Mouse (Mus musculus) lung, embryonic 14.5 days (tissue): Measurements from ENCODE around the gene Lrrc8d. TPM values are rescaled to one million over a fixed set of nuclear protein-coding genes. Genes with fewer than 3 reads are reported as not detected.
"Not testable (repeated sequence)": the region's sequence is repeated elsewhere in the genome, so short reads cannot be mapped to it uniquely, and the experiment has no call there.

ENCODE experiments used
- ATAC-seq: fragments of 200-750 bp; cut with Nextera tagmentation; 2 replicates; pipeline ENCODE4 v1.8.0; 2017; ENCODE audit warnings: mild to moderate bottlenecking, moderate TSS enrichment, moderate library complexity; ENCODE audit not compliant: insufficient read depth
- DNase-seq: peaks from one replicate; pipeline ENCODE4 v3.0.0-alpha.2; 2015
- H3K27ac ChIP-seq: fragments of 300-500 bp; sonication (generic); 2 replicates; pipeline ENCODE4 v1.5.1; 2014; ENCODE audit warnings: low read depth, mild to moderate bottlenecking, moderate library complexity
- H3K27me3 ChIP-seq: fragments of 300-500 bp; sonication (generic); 2 replicates; pipeline ENCODE4 v1.6.1; 2014; ENCODE audit warnings: low read length, control low read depth; ENCODE audit not compliant: insufficient read depth
- H3K36me3 ChIP-seq: fragments of 300-500 bp; sonication (generic); 2 replicates; pipeline ENCODE4 v1.6.1; 2014; ENCODE audit warnings: control low read depth; ENCODE audit not compliant: insufficient read depth
- H3K4me1 ChIP-seq: fragments of 300-500 bp; sonication (generic); 2 replicates; pipeline ENCODE4 v1.6.1; 2014; ENCODE audit warnings: antibody characterized with exemption, control low read depth; ENCODE audit not compliant: insufficient read depth
- H3K4me2 ChIP-seq: fragments of 300-500 bp; sonication (generic); 2 replicates; pipeline ENCODE4 v1.6.1; 2014; ENCODE audit warnings: mild to moderate bottlenecking
- H3K4me3 ChIP-seq: fragments of 300-500 bp; sonication (generic); 2 replicates; pipeline ENCODE4 v1.5.1; 2014; ENCODE audit warnings: low read depth, low read length
- H3K9ac ChIP-seq: fragments of 300-500 bp; sonication (generic); 2 replicates; pipeline ENCODE4 v1.6.1; 2014
- H3K9me3 ChIP-seq: fragments of 300-500 bp; sonication (generic); 2 replicates; pipeline ENCODE4 v1.6.1; 2016; ENCODE audit warnings: low read depth, low read length, control low read depth
- CTCF ChIP-seq: IDR thresholded peaks from 2 replicates; pipeline ENCODE4 v1.5.1; 2016; ENCODE audit warnings: antibody characterized with exemption, low read depth
- WGBS: fragments of 180-500 bp; shearing (Covaris S2); extraction: QIAGEN DNeasy Blood & Tissue Kit; methylation state at CpG from one replicate; pipeline ENCODE4 v1.1.7; 2014; 5-methylcytosine and 5-hydroxymethylcytosine counted together
- polyA plus RNA-seq: library from polyadenylated mRNA; unstranded; fragments of >200 nt; fragmentation: Nextera tagmentation; extraction: Ambion mirVana; gene quantifications from 2 replicates; pipeline ENCODE4 v1.2.1, GENCODE M21; 2014

Gene Lrrc8d
- polyA plus RNA-seq, 1 experiment from 2014 or later: 25.0 TPM

DNA sequence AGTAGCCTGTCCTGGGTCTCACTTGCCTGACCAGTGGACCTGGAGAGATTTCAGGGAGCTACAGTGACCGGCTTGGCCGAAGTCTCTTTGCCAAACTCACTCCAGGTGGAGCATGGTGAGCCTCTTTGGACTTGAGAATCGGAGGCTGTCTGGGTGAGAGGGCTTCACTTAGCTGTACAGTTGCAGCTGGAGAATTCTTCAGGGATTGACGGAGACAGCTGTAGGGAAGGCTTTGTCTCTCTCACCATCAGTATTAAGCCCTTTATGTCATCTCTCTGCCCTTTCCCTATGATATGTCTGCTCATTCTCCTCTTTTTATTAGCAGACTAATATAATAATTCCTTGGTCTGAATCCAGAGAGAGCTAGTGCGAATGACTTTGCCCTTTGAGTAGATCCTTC is 157.7 kb downstream of the Lrrc8d start:
- Histone ChIP-seq H3K4me2 (no peak overlapping the region), H3K36me3 (no peaks in the 10 kb centered on the region), H3K27me3 (no peaks in the 10 kb centered on the region), H3K9ac (no peak overlapping the region), H3K27ac (no peak overlapping the region), H3K9me3 (no peaks in the 10 kb centered on the region), H3K4me3 (no peak overlapping the region), H3K4me1 (0 out of 2 replicates have a peak, but pooled peaks cover 7% of the 10 kb centered on the region)
- WGBS: 64% methylated on average over 5 of the region's 5 CpGs
- ATAC-seq (no peak), DNase-seq (no peak)
- TF ChIP-seq CTCF: no peak

DNA sequence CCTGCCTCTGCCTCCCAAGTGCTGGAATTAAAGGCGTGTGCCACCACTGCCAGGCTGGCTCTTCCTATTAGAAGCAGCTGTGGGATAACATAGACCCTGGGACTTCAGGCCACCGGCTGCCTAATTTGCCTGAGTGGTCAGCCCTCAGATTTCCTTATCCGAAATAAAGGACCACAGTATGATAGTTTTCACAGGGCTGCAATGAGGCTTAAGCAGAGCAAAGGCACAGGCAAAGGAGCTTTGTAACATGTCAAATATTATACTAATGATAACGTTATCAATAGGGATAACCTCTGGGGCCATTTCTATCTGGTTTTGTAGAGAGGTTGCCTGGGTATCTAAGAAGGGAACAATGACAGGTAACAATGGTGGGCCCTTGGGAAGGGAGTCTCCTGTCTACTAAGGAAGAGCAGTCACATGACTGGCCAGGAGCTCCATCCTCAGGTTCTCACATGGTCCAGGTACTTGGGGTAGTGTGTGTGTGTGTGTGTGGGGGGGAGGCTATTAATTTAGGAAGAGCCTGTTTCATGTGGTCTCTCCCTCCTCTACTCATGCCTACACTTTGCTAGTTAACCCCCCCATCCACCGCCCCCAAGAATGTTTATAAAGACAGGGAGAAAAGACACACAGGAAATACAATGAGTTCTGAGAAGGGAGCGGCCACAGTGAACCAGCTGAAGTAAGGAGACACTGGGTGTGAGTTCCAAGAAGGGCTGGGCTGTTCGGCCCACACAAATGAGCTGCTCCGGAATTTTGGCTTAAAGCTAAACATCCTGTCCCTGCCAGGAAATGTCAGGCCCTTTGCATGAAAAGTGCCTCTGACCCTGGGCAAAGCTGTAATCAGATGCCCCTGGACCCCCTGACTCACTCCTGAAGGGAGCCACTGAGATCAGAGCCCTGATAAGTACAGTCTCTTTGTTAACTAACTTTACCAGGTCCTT is 159.3 kb downstream of the Lrrc8d start:
- H3K36me3 ChIP-seq: no peaks in the 10 kb centered on the region
- H3K4me2 ChIP-seq: no peak overlapping the region
- H3K4me1 ChIP-seq: 0 out of 2 replicates have a peak, but pooled peaks cover 7% of the 10 kb centered on the region
- no peak overlapping the region for H3K9ac ChIP-seq
- 45% methylated on average over 8 of the region's 8 CpGs for WGBS
- DNase-seq: peak; percentile 84
- ATAC-seq: peak; percentile 85
- H3K27me3 ChIP-seq: no peaks in the 10 kb centered on the region
- H3K27ac ChIP-seq: peak overlapping the region; percentile 76
- H3K4me3 ChIP-seq: no peak overlapping the region
- H3K9me3 ChIP-seq: no peaks in the 10 kb centered on the region
- TF ChIP-seq CTCF: no peak

DNA sequence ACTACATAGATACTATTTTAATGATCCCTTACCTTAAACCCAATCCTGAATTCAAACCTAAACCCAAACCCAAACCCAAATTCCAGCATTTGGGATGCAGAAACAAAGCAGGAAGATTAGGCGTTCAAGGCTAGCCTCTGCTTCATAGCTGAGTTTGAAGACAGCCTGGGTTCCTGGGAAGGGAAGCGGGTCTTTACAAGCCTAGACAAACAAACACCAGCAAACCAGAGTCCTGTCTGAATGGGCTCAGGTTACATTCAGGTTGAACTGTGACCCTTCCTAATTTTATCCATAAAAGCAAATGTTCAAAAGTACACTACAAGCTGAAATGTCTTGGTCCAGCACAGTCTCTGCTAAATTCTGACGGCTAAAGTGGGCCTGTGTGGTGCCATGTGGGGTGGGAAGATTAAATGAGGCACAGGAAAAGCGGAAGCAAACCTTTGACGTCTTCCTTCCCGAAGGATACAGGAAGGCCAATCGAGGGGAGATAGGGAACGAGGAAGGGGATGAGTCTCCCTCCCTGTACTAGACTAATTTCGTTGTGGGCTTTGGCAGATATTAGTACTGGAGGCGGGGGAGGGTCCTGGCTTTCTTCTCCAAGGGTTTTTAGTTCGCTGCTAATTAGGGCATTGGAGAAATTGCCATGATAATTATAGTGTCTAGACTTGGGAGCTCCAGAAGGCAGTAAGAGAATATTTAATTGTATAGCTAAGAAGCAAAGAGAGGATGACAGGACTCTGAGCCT is 160.1 kb downstream of the Lrrc8d start:
- no peaks in the 10 kb centered on the region for H3K9me3 ChIP-seq
- no peak overlapping the region for H3K4me2 ChIP-seq
- H3K36me3 ChIP-seq: no peaks in the 10 kb centered on the region
- peak overlapping the region; percentile 76 for H3K27ac ChIP-seq
- no peak overlapping the region for H3K4me3 ChIP-seq
- DNase-seq (peak; percentile 31), ATAC-seq (peak; percentile 29; the same call in 1 of the 2 replicates)
- H3K27me3 ChIP-seq: no peaks in the 10 kb centered on the region
- H3K9ac ChIP-seq: no peak overlapping the region
- 0 out of 2 replicates have a peak, but pooled peaks cover 7% of the 10 kb centered on the region for H3K4me1 ChIP-seq
- TF ChIP-seq CTCF: no peak
- WGBS: 42% methylated on average over 11 of the region's 11 CpGs

DNA sequence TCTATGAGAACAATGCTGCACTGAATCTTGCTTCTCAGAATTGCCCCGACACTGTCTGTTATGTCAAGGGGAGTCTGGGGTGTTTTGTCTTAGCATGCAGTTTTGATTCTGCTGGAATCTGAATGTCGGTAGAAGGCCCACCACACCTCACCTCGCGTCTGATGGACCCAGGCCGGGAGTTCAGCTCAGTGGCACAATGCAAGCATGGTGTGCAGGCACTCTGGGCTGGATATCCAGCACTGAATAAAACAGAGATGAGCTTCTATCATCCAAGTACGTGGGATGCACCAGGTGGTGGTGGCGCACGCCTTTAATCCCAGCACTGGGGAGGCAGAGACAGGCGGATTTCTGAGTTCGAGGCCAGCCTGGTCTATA is 160.7 kb downstream of the Lrrc8d start:
- Histone ChIP-seq H3K4me3 (no peak overlapping the region), H3K9ac (no peak overlapping the region), H3K4me2 (no peak overlapping the region), H3K36me3 (no peaks in the 10 kb centered on the region), H3K27me3 (no peaks in the 10 kb centered on the region), H3K27ac (no peak overlapping the region), H3K9me3 (no peaks in the 10 kb centered on the region), H3K4me1 (0 out of 2 replicates have a peak, but pooled peaks cover 7% of the 10 kb centered on the region)
- DNase-seq (no peak), ATAC-seq (no peak)
- no peak for TF ChIP-seq CTCF
- WGBS: 83% methylated on average over 10 of the region's 10 CpGs

DNA sequence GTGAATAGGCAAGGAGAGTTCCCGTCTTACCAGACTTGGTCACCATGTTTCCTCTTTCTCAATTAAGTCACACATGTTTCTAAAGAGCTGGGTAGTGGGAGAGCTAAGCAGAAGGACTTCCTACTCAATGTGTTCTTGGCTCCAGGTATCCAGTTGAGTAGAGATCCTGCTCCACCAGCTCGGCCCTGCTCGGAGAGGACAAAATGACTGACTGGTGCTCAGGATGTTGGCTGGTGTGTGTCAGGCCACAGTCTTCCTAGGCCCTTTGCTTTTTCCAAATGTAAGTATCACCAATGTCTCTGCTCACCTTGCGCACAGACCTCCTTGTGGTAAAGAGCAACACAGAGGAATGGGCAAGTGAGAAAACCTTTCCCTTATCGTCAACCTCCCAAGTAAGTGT is 161.8 kb downstream of the Lrrc8d start:
- WGBS: 88% methylated on average over 5 of the region's 5 CpGs
- H3K27me3 ChIP-seq: no peaks in the 10 kb centered on the region
- H3K4me1 ChIP-seq: 0 out of 2 replicates have a peak, but pooled peaks cover 7% of the 10 kb centered on the region
- no peak for TF ChIP-seq CTCF
- ATAC-seq: no peak
- no peak for DNase-seq
- H3K36me3 ChIP-seq: no peaks in the 10 kb centered on the region
- no peak overlapping the region for H3K9ac ChIP-seq
- H3K9me3 ChIP-seq: no peaks in the 10 kb centered on the region
- H3K4me3 ChIP-seq: no peak overlapping the region
- no peak overlapping the region for H3K27ac ChIP-seq
- no peak overlapping the region for H3K4me2 ChIP-seq

DNA sequence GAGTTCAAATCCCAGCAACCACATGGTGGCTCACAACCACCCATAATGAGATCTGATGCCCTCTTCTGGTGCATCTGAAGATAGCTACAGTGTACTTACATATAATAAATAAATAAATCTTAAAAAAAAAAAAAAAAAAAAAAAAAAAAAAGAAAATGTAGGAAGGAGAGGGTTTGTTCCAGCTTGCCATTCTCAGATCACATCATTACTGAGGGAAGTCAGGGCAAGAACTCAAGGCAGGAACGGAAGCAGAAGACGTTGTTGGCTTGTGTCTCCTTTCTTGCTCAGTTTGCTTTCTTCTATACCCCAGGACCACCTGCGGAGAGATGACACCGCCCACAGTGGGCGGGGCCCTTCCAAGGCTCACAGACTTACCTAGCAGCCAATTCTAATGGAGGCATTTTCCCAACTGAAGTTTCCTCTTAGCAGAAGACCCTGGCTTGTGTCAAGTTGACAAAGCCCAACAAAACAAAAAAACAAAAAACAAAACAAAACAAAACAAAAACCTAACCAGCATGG is 165.4 kb downstream of the Lrrc8d start:
- H3K9ac ChIP-seq, H3K4me3 ChIP-seq, H3K27me3 ChIP-seq, H3K27ac ChIP-seq, H3K4me2 ChIP-seq, ATAC-seq, H3K9me3 ChIP-seq, H3K4me1 ChIP-seq, H3K36me3 ChIP-seq, DNase-seq: not testable (repeated sequence)
- 48% methylated on average over 5 of the region's 5 CpGs for WGBS

DNA sequence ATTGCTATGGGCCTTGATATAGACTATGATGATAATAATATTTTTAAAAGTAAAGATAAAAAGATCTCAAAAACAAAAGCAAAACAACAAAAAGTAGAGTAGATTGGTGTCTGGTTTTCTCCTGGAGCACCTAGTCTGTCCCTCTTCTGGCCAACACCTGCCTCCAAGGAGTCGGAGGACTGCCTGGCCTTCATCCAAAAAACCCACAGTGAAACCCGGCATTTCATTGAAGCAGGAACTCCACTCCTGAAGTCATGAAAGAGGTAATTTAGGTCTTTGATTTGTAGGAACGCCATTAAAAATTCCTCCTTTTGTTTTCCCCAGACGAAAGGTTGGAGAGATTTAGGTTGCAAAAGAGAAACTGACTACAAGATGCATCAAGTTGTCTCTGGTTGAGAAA is 167.7 kb downstream of the Lrrc8d start:
- no peak for TF ChIP-seq CTCF
- Histone ChIP-seq H3K36me3 (no peaks in the 10 kb centered on the region), H3K27ac (no peak overlapping the region), H3K4me2 (peak overlapping the region; percentile 34; the same call in 1 of the 2 replicates), H3K4me1 (peaks cover 9% of the 10 kb centered on the region), H3K27me3 (no peaks in the 10 kb centered on the region), H3K4me3 (no peak overlapping the region), H3K9me3 (no peaks in the 10 kb centered on the region), H3K9ac (no peak overlapping the region)
- peak; percentile 39 for DNase-seq
- 17% methylated on average over 4 of the region's 4 CpGs for WGBS
- no peak for ATAC-seq
